Mouse (Mus musculus) MEL (cell line): ENCODE data around the gene Olfr576. TPM values are rescaled to one million over a fixed set of nuclear protein-coding genes. Genes with fewer than 3 reads are reported as not detected.

ENCODE experiments used
- DNase-seq: peaks from one replicate; pipeline ENCODE4 v3.0.0; 2011; ENCODE audit warnings: low read depth, low spot score
- H3K27ac ChIP-seq: 2 replicates; pipeline ENCODE4 v1.5.1; 2012; ENCODE audit warnings: low read depth, mild to moderate bottlenecking, control low read depth, low read length, moderate library complexity; ENCODE audit not compliant: control insufficient read depth
- H3K27me3 ChIP-seq, 2 experiments: fragments of 150-350 bp in 1 of 2; sonication (generic) in 1 of 2; 2 replicates each; pipeline ENCODE4 v1.6.1; 2012; ENCODE audit warnings: low read length in 2 of 2, mild to moderate bottlenecking in 2 of 2, improper control_type of control experiment in 1 of 2, moderate library complexity in 1 of 2; ENCODE audit not compliant: insufficient read depth in 2 of 2, control insufficient read depth in 1 of 2
- H3K36me3 ChIP-seq, 2 experiments: 2 replicates each; pipeline ENCODE4 v1.6.1; 2012 to 2014; ENCODE audit warnings: low read length in 2 of 2, improper control_type of control experiment in 1 of 2, inconsistent platforms in 1 of 2, mild to moderate bottlenecking in 1 of 2; ENCODE audit not compliant: insufficient read depth in 2 of 2, control insufficient read depth in 1 of 2
- H3K4me1 ChIP-seq, 2 experiments: fragments of 150-350 bp in 1 of 2; sonication (generic) in 1 of 2; 2 replicates each; pipeline ENCODE4 v1.6.1; 2012; ENCODE audit warnings: low read length in 2 of 2, improper control_type of control experiment in 1 of 2, mild to moderate bottlenecking in 1 of 2; ENCODE audit not compliant: insufficient read depth in 2 of 2, control insufficient read depth in 1 of 2
- H3K4me3 ChIP-seq, 2 experiments: fragments of 150-350 bp in 1 of 2; sonication (generic) in 1 of 2; 2 replicates each; pipeline ENCODE4 v1.5.1; 2012; ENCODE audit warnings: low read depth in 2 of 2, low read length in 2 of 2, mild to moderate bottlenecking in 2 of 2, moderate library complexity in 2 of 2, control low read depth in 1 of 2, improper control_type of control experiment in 1 of 2; ENCODE audit not compliant: control insufficient read depth in 1 of 2, insufficient read depth in 1 of 2
- H3K79me2 ChIP-seq: 2 replicates; pipeline ENCODE4 v1.6.1; 2012; ENCODE audit warnings: mild to moderate bottlenecking, low read length, moderate library complexity; ENCODE audit not compliant: control insufficient read depth, poor library complexity, insufficient read depth
- H3K9ac ChIP-seq: 2 replicates; pipeline ENCODE4 v1.6.1; 2012; ENCODE audit warnings: low read depth, mild to moderate bottlenecking, control low read depth, low read length, moderate library complexity; ENCODE audit not compliant: control insufficient read depth, poor library complexity, severe bottlenecking
- H3K9me3 ChIP-seq: fragments of 150-350 bp; sonication (generic); replicated peaks from 2 replicates; pipeline ENCODE4 v1.6.1; 2012; ENCODE audit warnings: mild to moderate bottlenecking, low read length, improper control_type of control experiment, moderate library complexity; ENCODE audit not compliant: insufficient read depth
- NRF1 ChIP-seq: IDR thresholded peaks from 2 replicates; pipeline ENCODE4 v1.6.1; 2014; ENCODE audit warnings: low read depth, mild to moderate bottlenecking, inconsistent platforms, low read length, improper control_type of control experiment, moderate library complexity; ENCODE audit not compliant: poor library complexity, insufficient read depth, severe bottlenecking
- RCOR1 ChIP-seq: IDR thresholded peaks from 2 replicates; pipeline ENCODE4 v1.6.1; 2012; ENCODE audit warnings: low read depth, mild to moderate bottlenecking, inconsistent platforms, low read length, improper control_type of control experiment
- polyA plus RNA-seq, 2 experiments: library from polyadenylated mRNA; stranded (reverse) in 1 of 2; unstranded in 1 of 2; fragments of >175 nt in 1 of 2; fragments of >200 nt in 1 of 2; gene quantifications; 2 replicates each; pipeline versions ENCODE4 v1.2.1 to v1.2.4; 2012; ENCODE audit warnings: low replicate concordance in 2 of 2, low read depth in 1 of 2; ENCODE audit not compliant: insufficient read length in 2 of 2, insufficient read depth in 1 of 2, missing spikeins in 1 of 2
- total RNA-seq: library from RNA; depleted of rRNA; stranded (reverse); fragments of 300-350 nt; gene quantifications from 2 replicates; pipeline ENCODE4 v1.2.3, GENCODE M21; 2012; rRNA removed

Olfr576 gene
- total and polyA plus RNA-seq, 3 experiments = not detected

DNA sequence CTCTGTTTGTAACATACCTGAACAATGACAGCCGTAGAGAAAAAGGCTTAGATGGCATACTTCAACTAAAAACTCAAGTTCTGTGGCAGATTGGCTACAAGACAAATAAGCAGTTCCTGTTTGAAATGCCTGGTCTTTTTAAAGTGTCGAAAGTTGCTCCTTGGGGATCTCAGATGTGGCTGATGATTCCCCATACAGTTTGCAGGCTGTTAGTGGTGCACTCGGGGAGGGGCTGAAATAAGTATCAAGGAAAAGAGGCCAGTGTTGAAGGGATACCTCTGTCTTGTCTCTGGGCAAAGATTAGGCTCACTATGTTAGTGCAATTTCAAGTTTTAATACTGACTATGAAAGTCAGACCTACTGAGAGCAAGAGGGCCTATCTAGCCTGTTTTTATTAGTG lies 26.8 kb downstream of the Olfr576 start, which contains the start of gene Olfr578:
Olfr578 (minus strand) TSS at position 101 of the 400 bp plus-strand sequence.
- no peaks in the 10 kb centered on the region for H3K79me2 ChIP-seq
- no peak for TF ChIP-seq RCOR1
- TF ChIP-seq NRF1 = no peak

More for the DNA sequence above, 26.8 kb downstream of the Olfr576 start, which contains the start of gene Olfr578:
- no peak within 1 kb of the TSS for H3K27ac ChIP-seq
- H3K4me3 ChIP-seq = no peak within 1 kb of the TSS
- H3K9ac ChIP-seq = no peak within 1 kb of the TSS
- no peak for DNase-seq
- no peaks in the 10 kb centered on the region for H3K9me3 ChIP-seq
- no peaks in the 10 kb centered on the region for H3K36me3 ChIP-seq
- no peaks in the 10 kb centered on the region for H3K27me3 ChIP-seq
- H3K4me1 ChIP-seq = no peaks in the 10 kb centered on the region

Other genes with a start within 250 kb of the Olfr576 start
- not detected in 2 replicates for gene Olfr33, start 243.6 kb upstream of the Olfr576 start, total RNA-seq
- not detected for gene Olfr33, start 243.6 kb upstream of the Olfr576 start, polyA plus RNA-seq
- gene Olfr559, start 235.2 kb upstream of the Olfr576 start, total RNA-seq = not detected in 2 replicates
- gene Olfr559, start 235.2 kb upstream of the Olfr576 start, polyA plus RNA-seq = not detected
- gene Olfr560, start 203.3 kb upstream of the Olfr576 start, total RNA-seq = not detected in 2 replicates
- not detected for gene Olfr560, start 203.3 kb upstream of the Olfr576 start, polyA plus RNA-seq
- not detected in 2 replicates for gene Olfr78, start 203.2 kb upstream of the Olfr576 start, total RNA-seq
- gene Olfr78, start 203.2 kb upstream of the Olfr576 start, polyA plus RNA-seq = not detected
- gene Olfr561, start 191.4 kb upstream of the Olfr576 start, total RNA-seq = not detected in 2 replicates
- not detected for gene Olfr561, start 191.4 kb upstream of the Olfr576 start, polyA plus RNA-seq
- gene Olfr564, start 159.2 kb upstream of the Olfr576 start, total RNA-seq = not detected in 2 replicates
- not detected for gene Olfr564, start 159.2 kb upstream of the Olfr576 start, polyA plus RNA-seq
- not detected in 2 replicates for gene Olfr566, start 103.9 kb upstream of the Olfr576 start, total RNA-seq
- not detected for gene Olfr566, start 103.9 kb upstream of the Olfr576 start, polyA plus RNA-seq
- not detected in 2 replicates for gene Olfr568, start 85.5 kb upstream of the Olfr576 start, total RNA-seq
- not detected for gene Olfr568, start 85.5 kb upstream of the Olfr576 start, polyA plus RNA-seq
- gene Olfr569, start 71.8 kb upstream of the Olfr576 start, total RNA-seq = not detected in 2 replicates
- not detected for gene Olfr569, start 71.8 kb upstream of the Olfr576 start, polyA plus RNA-seq
- gene Olfr570, start 68.1 kb upstream of the Olfr576 start, total RNA-seq = not detected in 2 replicates
- not detected for gene Olfr570, start 68.1 kb upstream of the Olfr576 start, polyA plus RNA-seq
- gene Olfr571, start 45.1 kb upstream of the Olfr576 start, total RNA-seq = not detected in 2 replicates
- not detected for gene Olfr571, start 45.1 kb upstream of the Olfr576 start, polyA plus RNA-seq
- not detected in 2 replicates for gene Olfr572, start 38.3 kb upstream of the Olfr576 start, total RNA-seq
- not detected for gene Olfr572, start 38.3 kb upstream of the Olfr576 start, polyA plus RNA-seq
- gene Olfr573-ps1, start 20.1 kb upstream of the Olfr576 start, total RNA-seq = not detected in 2 replicates
- not detected for gene Olfr573-ps1, start 20.1 kb upstream of the Olfr576 start, polyA plus RNA-seq
- not detected in 2 replicates for gene Olfr574, start 14.2 kb upstream of the Olfr576 start, total RNA-seq
- not detected for gene Olfr574, start 14.2 kb upstream of the Olfr576 start, polyA plus RNA-seq
- not detected in 2 replicates for gene Olfr575, start 3.9 kb upstream of the Olfr576 start, total RNA-seq
- not detected for gene Olfr575, start 3.9 kb upstream of the Olfr576 start, polyA plus RNA-seq
- not detected in 2 replicates for gene Olfr577, start 13.3 kb downstream of the Olfr576 start, total RNA-seq
- not detected for gene Olfr577, start 13.3 kb downstream of the Olfr576 start, polyA plus RNA-seq
- not detected in 2 replicates for gene Olfr578, start 26.7 kb downstream of the Olfr576 start, total RNA-seq
- not detected for gene Olfr578, start 26.7 kb downstream of the Olfr576 start, polyA plus RNA-seq
- gene Olfr582, start 75.4 kb downstream of the Olfr576 start, total RNA-seq = not detected in 2 replicates
- not detected for gene Olfr582, start 75.4 kb downstream of the Olfr576 start, polyA plus RNA-seq
- not detected in 2 replicates for gene Olfr583, start 88.6 kb downstream of the Olfr576 start, total RNA-seq
- gene Olfr583, start 88.6 kb downstream of the Olfr576 start, polyA plus RNA-seq = not detected
- not detected in 2 replicates for gene Olfr584, start 119.2 kb downstream of the Olfr576 start, total RNA-seq
- gene Olfr584, start 119.2 kb downstream of the Olfr576 start, polyA plus RNA-seq = not detected
- gene Olfr585, start 135.1 kb downstream of the Olfr576 start, total RNA-seq = not detected in 2 replicates
- gene Olfr585, start 135.1 kb downstream of the Olfr576 start, polyA plus RNA-seq = not detected
- gene Olfr586, start 163.0 kb downstream of the Olfr576 start, total RNA-seq = not detected in 2 replicates
- gene Olfr586, start 163.0 kb downstream of the Olfr576 start, polyA plus RNA-seq = not detected
- gene Olfr588-ps1, start 178.2 kb downstream of the Olfr576 start, total RNA-seq = not detected in 2 replicates
- gene Olfr588-ps1, start 178.2 kb downstream of the Olfr576 start, polyA plus RNA-seq = not detected
- not detected in 2 replicates for gene Olfr589, start 193.7 kb downstream of the Olfr576 start, total RNA-seq
- not detected for gene Olfr589, start 193.7 kb downstream of the Olfr576 start, polyA plus RNA-seq
- not detected in 2 replicates for gene Olfr591, start 215.7 kb downstream of the Olfr576 start, total RNA-seq
- not detected for gene Olfr591, start 215.7 kb downstream of the Olfr576 start, polyA plus RNA-seq
- gene Olfr592, start 222.1 kb downstream of the Olfr576 start, total RNA-seq = not detected in 2 replicates
- gene Olfr592, start 222.1 kb downstream of the Olfr576 start, polyA plus RNA-seq = not detected
- gene Olfr593, start 249.2 kb downstream of the Olfr576 start, total RNA-seq = not detected in 2 replicates
- not detected for gene Olfr593, start 249.2 kb downstream of the Olfr576 start, polyA plus RNA-seq